Mouse (Mus musculus): ENCODE data around the gene Calr.
"Not testable (repeated sequence)": the region's sequence is repeated elsewhere in the genome, so short reads cannot be mapped to it uniquely, and the experiment has no call there.

The Calr gene

GRCm38 (mm10) chr8:84844397-84845070 lies 2.2 kb downstream of the Calr start:
- peak; percentile 34 for DNase-seq (ENCODE audit: low read depth, low spot score)

- DNase-seq (ENCODE audit: low read depth, low spot score): no peak
These were observed 5.2 kb downstream of the Calr start for GRCm38 (mm10) chr8:84841514-84841913.

GRCm38 (mm10) chr8:84840248-84840999 lies 6.3 kb downstream of the Calr start, which contains the start of gene Rad23a:
Gene Rad23a, minus strand, starts transcription at chr8:84840665.
- peak; percentile 98 for DNase-seq (ENCODE audit: low read depth, low spot score)

- no peak for DNase-seq (ENCODE audit: low read depth, low spot score)
These were observed 6.9 kb downstream of the Calr start for GRCm38 (mm10) chr8:84839875-84840247.

GRCm38 (mm10) chr8:84839411-84839810 lies 7.3 kb downstream of the Calr start:
- DNase-seq (ENCODE audit: low read depth, low spot score): no peak

GRCm38 (mm10) chr8:84838513-84838912 lies 8.2 kb downstream of the Calr start:
- DNase-seq (ENCODE audit: low read depth, low spot score): no peak

- no peak for DNase-seq (ENCODE audit: low read depth, low spot score)
These were observed 8.7 kb downstream of the Calr start for GRCm38 (mm10) chr8:84837912-84838470.

- no peak for DNase-seq (ENCODE audit: low read depth, low spot score)
These were observed 9.4 kb downstream of the Calr start for GRCm38 (mm10) chr8:84837149-84837911.

GRCm38 (mm10) chr8:84834866-84835855 lies 11.6 kb downstream of the Calr start:
- no peak for DNase-seq (ENCODE audit: low read depth, low spot score)

- DNase-seq (ENCODE audit: low read depth, low spot score): no peak
These were observed 12.5 kb downstream of the Calr start for GRCm38 (mm10) chr8:84834002-84834865.

- DNase-seq (ENCODE audit: low read depth, low spot score): no peak
These were observed 13.7 kb downstream of the Calr start for GRCm38 (mm10) chr8:84832759-84833742.

- DNase-seq (ENCODE audit: low read depth, low spot score): peak; percentile 91
These were observed 14.6 kb downstream of the Calr start for GRCm38 (mm10) chr8:84832034-84832717.

- peak; percentile 82 for DNase-seq (ENCODE audit: low read depth, low spot score)
These were observed 15.2 kb downstream of the Calr start, which contains the start of gene Gadd45gip1 for GRCm38 (mm10) chr8:84831490-84831889. Gene Gadd45gip1, plus strand, starts transcription at chr8:84831522.

- not testable (repeated sequence) for DNase-seq (ENCODE audit: low read depth, low spot score)
These were observed 20.2 kb downstream of the Calr start for GRCm38 (mm10) chr8:84826518-84826917.

- peak; percentile 68 for DNase-seq (ENCODE audit: low read depth, low spot score)
These were observed 21.1 kb downstream of the Calr start for GRCm38 (mm10) chr8:84825636-84826035.

- DNase-seq (ENCODE audit: low read depth, low spot score): peak; percentile 91
These were observed 23.1 kb downstream of the Calr start for GRCm38 (mm10) chr8:84823653-84824052.

GRCm38 (mm10) chr8:84822723-84823122 lies 24.0 kb downstream of the Calr start, which contains the start of gene Dand5:
Gene Dand5, minus strand, starts transcription at chr8:84822823.
- no peak for DNase-seq (ENCODE audit: low read depth, low spot score)

- no peak for DNase-seq (ENCODE audit: low read depth, low spot score)
These were observed 30.6 kb downstream of the Calr start for GRCm38 (mm10) chr8:84816117-84816516.
